Mouse (Mus musculus) heart, adult 2 months (tissue): Measurements from ENCODE around the gene Tmem104. TPM values are rescaled to one million over a fixed set of nuclear protein-coding genes. Genes with fewer than 3 reads are reported as not detected.

Source experiments
- DNase-seq, 2 experiments: peaks; one replicate each; pipeline ENCODE4 v3.0.0; 2021
- H3K27ac ChIP-seq: fragments of 200-600 bp; 2 replicates; pipeline ENCODE4 v1.8.1; 2022
- H3K27me3 ChIP-seq: fragments of 200-500 bp; 2 replicates; pipeline ENCODE4 v1.6.1; 2012; ENCODE audit warnings: mild to moderate bottlenecking, low read length, inconsistent platforms, mixed read lengths; ENCODE audit not compliant: control insufficient read depth, insufficient read depth
- H3K36me3 ChIP-seq: fragments of 200-500 bp; 2 replicates; pipeline ENCODE4 v1.6.1; 2012; ENCODE audit warnings: low read length, inconsistent platforms; ENCODE audit not compliant: control insufficient read depth, insufficient read depth
- H3K4me1 ChIP-seq: fragments of 200-500 bp; 2 replicates; pipeline ENCODE4 v1.6.1; 2011; ENCODE audit warnings: low read length; ENCODE audit not compliant: control insufficient read depth, insufficient read depth
- H3K4me3 ChIP-seq: fragments of 200-600 bp; 2 replicates; pipeline ENCODE4 v1.8.1; 2022
- H3K79me2 ChIP-seq: fragments of 200-500 bp; replicated peaks from 2 replicates; pipeline ENCODE4 v1.6.1; 2012; ENCODE audit warnings: mild to moderate bottlenecking, inconsistent platforms, low read length, moderate library complexity, mixed read lengths; ENCODE audit not compliant: control insufficient read depth, insufficient read depth
- H3K9ac ChIP-seq: fragments of 200-500 bp; 2 replicates; pipeline ENCODE4 v1.6.1; 2012; ENCODE audit warnings: low read depth, mild to moderate bottlenecking, control low read depth, inconsistent platforms, low read length, mixed read lengths
- CTCF ChIP-seq: fragments of 200-600 bp; IDR thresholded peaks from 2 replicates; pipeline ENCODE4 v1.8.1; 2022; ENCODE audit warnings: antibody characterized with exemption, mild to moderate bottlenecking, moderate library complexity
- EP300 ChIP-seq: fragments of 200-500 bp; IDR thresholded peaks from 2 replicates; pipeline ENCODE4 v1.6.1; 2011; ENCODE audit warnings: low read depth, low read length, control low read depth; ENCODE audit not compliant: insufficient read depth
- POLR2A ChIP-seq: fragments of 200-500 bp; IDR thresholded peaks from 2 replicates; pipeline ENCODE4 v1.6.1; 2011; ENCODE audit warnings: mild to moderate bottlenecking, low read depth, low read length, control low read depth; ENCODE audit not compliant: insufficient read depth
- WGBS: fragments of 180-500 bp; shearing (Covaris S2); methylation state at CpG from one replicate; pipeline ENCODE4 v1.1.7; 2018; 5-methylcytosine and 5-hydroxymethylcytosine counted together
- intact Hi-C: fragments of 180-260 bp; cut with DNase I; formaldehyde crosslinking; loops from one replicate; pipeline ENCODE4 v1.15.1; 2025
- polyA plus RNA-seq: library from polyadenylated mRNA; depleted of rRNA; stranded (reverse); fragments of >200 nt; gene quantifications from 2 replicates; pipeline ENCODE4 v1.2.3, GENCODE M21; 2012
- total RNA-seq, 2 experiments: library from RNA; stranded (reverse); gene quantifications; 2 replicates each; pipeline ENCODE4 v1.2.3; 2021

Gene Tmem104
- total and polyA plus RNA-seq, 3 experiments = 8.8 to 11.6 (median 9.9) TPM

DNA sequence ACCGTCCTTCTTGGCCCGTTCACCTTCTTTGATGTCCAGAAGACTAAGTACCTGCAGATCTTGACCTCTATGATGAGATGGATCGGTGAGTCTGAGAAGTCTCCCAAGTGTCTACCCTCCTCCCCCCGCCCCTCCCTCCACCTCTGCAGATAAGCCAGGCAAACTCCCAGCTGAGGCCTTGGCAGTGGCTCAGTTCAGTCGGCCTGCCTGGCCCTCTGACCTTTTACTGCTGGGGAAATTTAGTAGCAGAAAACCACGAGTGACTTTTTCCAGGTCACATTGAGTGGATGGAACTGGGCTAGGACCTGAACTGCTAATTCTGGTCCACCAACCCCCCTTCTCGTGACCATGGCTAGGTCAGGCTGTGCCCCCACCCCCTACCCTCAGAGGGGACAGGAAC lies 41.1 kb downstream of the Tmem104 start:
- no peak for DNase-seq
- Histone ChIP-seq H3K79me2 (no peaks in the 10 kb centered on the region), H3K9ac (no peak overlapping the region), H3K27ac (no peak overlapping the region), H3K4me1 (peaks cover 7% of the 10 kb centered on the region), H3K4me3 (no peak overlapping the region), H3K27me3 (no peaks in the 10 kb centered on the region), H3K36me3 (no peaks in the 10 kb centered on the region)
- TF ChIP-seq EP300 = no peak
- no peak for TF ChIP-seq POLR2A
- TF ChIP-seq CTCF = no peak
- WGBS = 54% methylated on average over 7 of the region's 7 CpGs
- intact Hi-C loops = no loop called here

DNA sequence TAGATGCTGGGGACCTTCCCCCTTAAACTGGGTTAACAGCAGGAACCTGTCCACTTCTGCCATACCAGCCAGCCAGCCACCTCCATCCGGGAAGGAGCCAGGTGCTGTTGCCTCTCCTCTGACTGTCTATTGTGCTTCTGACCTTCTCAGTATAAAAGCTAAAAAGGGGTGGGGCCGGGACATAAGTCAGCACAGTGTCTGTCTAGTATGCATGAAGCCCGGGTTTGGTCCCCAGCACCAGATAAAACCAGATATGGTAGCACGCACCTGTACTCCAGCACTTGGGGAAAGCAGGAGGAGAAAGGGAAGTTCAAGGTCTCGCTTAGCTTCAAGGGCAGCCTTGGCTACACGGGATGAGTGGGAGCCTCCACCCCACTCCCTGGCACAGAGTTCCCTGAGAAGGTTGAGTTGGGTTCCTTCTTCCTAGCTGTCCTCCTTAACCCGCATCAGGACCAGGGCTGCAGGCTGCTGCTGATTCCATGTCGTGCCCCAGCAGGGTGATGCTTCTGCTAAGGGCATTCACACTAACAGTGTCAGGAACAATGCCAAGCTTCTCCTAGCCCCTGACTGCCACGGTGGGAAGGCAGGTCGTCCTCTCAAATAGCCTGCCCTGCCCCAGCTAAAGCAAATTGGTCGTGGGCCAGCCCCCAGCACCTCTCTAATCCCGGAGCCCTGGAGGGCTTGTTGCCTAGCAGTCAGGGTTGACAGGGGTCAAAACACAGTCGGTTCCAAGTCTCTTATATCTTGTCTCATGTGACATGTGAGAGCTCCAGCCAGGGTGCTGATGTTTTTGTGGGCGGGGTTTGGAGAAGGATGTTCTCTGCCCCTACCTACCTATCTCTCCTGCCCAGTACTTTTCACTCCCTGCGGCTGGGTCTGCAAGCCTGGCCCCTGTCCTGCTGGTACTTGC lies 42.0 kb downstream of the Tmem104 start:
- TF ChIP-seq POLR2A (no peak), CTCF (no peak), EP300 (peak; percentile 55; the same call in 1 of the 2 replicates)
- H3K4me1 ChIP-seq = peaks cover 7% of the 10 kb centered on the region
- no peaks in the 10 kb centered on the region for H3K79me2 ChIP-seq
- 50% methylated on average over 15 of the region's 15 CpGs for WGBS
- H3K27me3 ChIP-seq = no peaks in the 10 kb centered on the region
- no peak overlapping the region for H3K4me3 ChIP-seq
- H3K9ac ChIP-seq = no peak overlapping the region
- DNase-seq = peak in 1 of 2 experiments; percentile 62
- no peak overlapping the region; the same call in 1 of the 2 replicates for H3K27ac ChIP-seq
- intact Hi-C loops = no loop called here
- no peaks in the 10 kb centered on the region for H3K36me3 ChIP-seq

DNA sequence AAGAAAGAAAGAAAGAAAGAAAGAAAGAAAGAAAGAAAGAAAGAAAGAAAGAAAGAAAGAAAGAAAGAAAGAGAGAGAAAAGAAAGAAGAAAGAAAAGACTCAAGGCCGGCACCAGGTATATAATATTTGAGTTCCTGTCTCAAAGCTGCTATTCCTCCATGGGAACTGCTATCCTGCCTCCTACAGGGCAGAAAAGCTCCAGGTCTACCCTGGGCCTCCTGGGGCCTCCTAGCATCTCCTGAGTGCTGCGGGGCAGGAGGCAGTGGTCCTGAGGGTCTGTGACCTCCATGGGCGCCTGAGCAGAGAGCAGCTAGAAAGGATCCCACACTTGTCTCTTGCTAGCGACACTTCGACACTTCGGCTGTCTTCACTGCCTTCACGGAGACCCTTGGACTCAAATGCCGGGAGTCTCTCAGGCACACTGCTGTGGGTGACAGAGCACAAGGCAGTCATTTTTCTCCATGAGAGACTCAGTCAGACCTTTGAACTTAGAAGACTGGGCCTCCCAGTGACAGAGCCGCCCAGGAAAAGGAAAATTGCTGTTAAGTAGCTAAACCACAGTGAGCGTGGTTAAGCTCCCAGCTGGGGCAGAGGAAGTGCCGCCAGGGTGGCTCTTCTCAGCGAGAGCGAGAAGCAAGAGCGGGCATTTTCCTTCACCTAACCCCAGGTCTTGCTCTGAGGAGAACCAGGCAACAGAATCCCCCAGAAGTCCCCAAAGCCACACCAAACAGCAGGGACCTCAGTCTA lies 44.1 kb downstream of the Tmem104 start:
- TF ChIP-seq CTCF = no peak
- no peak for TF ChIP-seq EP300
- TF ChIP-seq POLR2A = no peak
- Histone ChIP-seq H3K27ac (peak overlapping the region; percentile 23; the same call in 1 of the 2 replicates), H3K79me2 (no peaks in the 10 kb centered on the region), H3K4me1 (peaks cover 7% of the 10 kb centered on the region), H3K9ac (no peak overlapping the region), H3K4me3 (no peak overlapping the region), H3K36me3 (no peaks in the 10 kb centered on the region), H3K27me3 (no peaks in the 10 kb centered on the region)
- 71% methylated on average over 14 of the region's 14 CpGs for WGBS
- intact Hi-C loops = no loop called here
- peak in 1 of 2 experiments; percentile 40 for DNase-seq

DNA sequence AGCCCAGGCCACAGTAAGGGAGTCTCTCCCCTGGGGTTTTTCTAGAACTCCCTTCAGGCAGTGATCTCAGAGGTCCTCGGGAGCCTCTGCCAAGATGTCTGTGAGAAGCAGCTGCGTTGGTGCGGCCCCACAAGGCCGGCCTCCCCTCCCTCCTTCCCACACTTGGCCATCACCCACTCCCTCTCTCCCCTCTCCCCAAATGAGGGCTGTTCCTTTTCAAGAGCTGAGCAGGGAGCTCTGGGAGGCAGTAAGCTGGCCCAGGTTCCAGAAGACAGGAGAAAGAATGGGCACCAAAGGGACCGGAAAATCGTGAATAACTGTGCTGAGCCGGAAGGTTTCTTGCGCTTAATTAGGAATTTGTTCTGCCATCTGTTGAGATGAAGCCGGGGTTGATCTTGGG lies 44.6 kb downstream of the Tmem104 start:
- Histone ChIP-seq H3K27me3 (no peaks in the 10 kb centered on the region), H3K36me3 (no peaks in the 10 kb centered on the region), H3K9ac (no peak overlapping the region), H3K4me1 (peaks cover 5% of the 10 kb centered on the region), H3K79me2 (no peaks in the 10 kb centered on the region), H3K27ac (peak overlapping the region; percentile 23; the same call in 1 of the 2 replicates), H3K4me3 (no peak overlapping the region)
- DNase-seq = no peak
- WGBS = 67% methylated on average over 9 of the region's 9 CpGs
- intact Hi-C loops = no loop called here
- TF ChIP-seq POLR2A (no peak), CTCF (no peak), EP300 (no peak)

DNA sequence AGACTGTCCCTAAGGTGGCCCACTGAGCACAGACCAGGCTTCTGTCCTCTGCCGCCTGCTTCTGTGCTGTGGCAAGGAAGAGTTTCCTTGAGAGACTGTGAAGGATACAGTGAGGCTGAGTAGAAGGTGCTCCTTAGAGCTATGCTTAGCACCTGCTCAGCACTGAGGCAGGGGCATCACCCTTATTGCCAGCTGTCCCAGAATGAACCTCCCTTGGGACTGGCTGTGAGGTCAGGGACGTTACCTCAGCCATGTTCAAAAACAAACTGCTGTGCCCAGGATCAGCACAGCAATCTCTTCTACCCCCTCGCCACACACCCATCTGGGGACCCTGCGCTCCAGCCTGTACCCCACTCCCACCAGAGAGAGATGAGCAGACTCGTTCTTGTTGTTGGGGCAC lies 45.6 kb downstream of the Tmem104 start:
- WGBS = 91% methylated on average over 5 of the region's 5 CpGs
- H3K4me1 ChIP-seq = peaks cover 3% of the 10 kb centered on the region

More for the DNA sequence above, 45.6 kb downstream of the Tmem104 start:
- Histone ChIP-seq H3K9ac (no peak overlapping the region), H3K36me3 (no peaks in the 10 kb centered on the region), H3K4me3 (no peak overlapping the region), H3K79me2 (no peaks in the 10 kb centered on the region), H3K27me3 (no peaks in the 10 kb centered on the region), H3K27ac (no peak overlapping the region)
- no peak for DNase-seq
- TF ChIP-seq POLR2A (no peak), EP300 (no peak), CTCF (no peak)
- intact Hi-C loops = no loop called here
